Mouse (Mus musculus): ENCODE measurements around the gene Gm3409. TPM values are rescaled to one million over a fixed set of nuclear protein-coding genes. Genes with fewer than 3 reads are reported as not detected.
"Not testable (repeated sequence)": the region's sequence is repeated elsewhere in the genome, so short reads cannot be mapped to it uniquely, and the experiment has no call there.

Gene Gm3409
- total RNA-seq (2021): not detected
- long read RNA-seq, experiment 1: 0 reads
- long read RNA-seq, experiment 2: 0 reads

GRCm38 (mm10) chr5:146537347-146537746, at the start of gene Gm3409:
TSS of gene Gm3409 (plus strand) at chr5:146537647.
- DNase-seq (ENCODE audit: low spot score in 2 of 2): not testable (repeated sequence)

GRCm38 (mm10) chr5:146488959-146489358, 48.5 kb upstream of the Gm3409 start:
- DNase-seq (ENCODE audit: low spot score in 2 of 2): not testable (repeated sequence)

GRCm38 (mm10) chr5:146491063-146491462, 46.4 kb upstream of the Gm3409 start, which contains the start of gene Gm6370:
TSS of gene Gm6370 (plus strand) at chr5:146491363.
- DNase-seq (ENCODE audit: low spot score in 2 of 2): not testable (repeated sequence)

- DNase-seq (ENCODE audit: low spot score in 2 of 2): not testable (repeated sequence)
Observed at GRCm38 (mm10) chr5:146502099-146502498, 35.3 kb upstream of the Gm3409 start, which contains the start of gene 4930449I24Rik. TSS of gene 4930449I24Rik (plus strand) at chr5:146502399.

- not testable (repeated sequence) for DNase-seq (ENCODE audit: low spot score in 2 of 2)
Observed at GRCm38 (mm10) chr5:146513823-146514222, 23.6 kb upstream of the Gm3409 start, which contains the start of gene Gm3402. TSS of gene Gm3402 (plus strand) at chr5:146514123.

- DNase-seq (ENCODE audit: low spot score in 2 of 2): not testable (repeated sequence)
Observed at GRCm38 (mm10) chr5:146525501-146525900, 11.9 kb upstream of the Gm3409 start, which contains the start of gene Gm3404. TSS of gene Gm3404 (plus strand) at chr5:146525801.

- not testable (repeated sequence) for DNase-seq (ENCODE audit: low spot score in 2 of 2)
Observed at GRCm38 (mm10) chr5:146555836-146556235, 18.4 kb downstream of the Gm3409 start, which contains the start of gene Gm3415. TSS of gene Gm3415 (plus strand) at chr5:146556136.

GRCm38 (mm10) chr5:146564259-146564658, 26.8 kb downstream of the Gm3409 start:
- no peak for DNase-seq (ENCODE audit: low spot score in 2 of 2)

GRCm38 (mm10) chr5:146567054-146567453, 29.6 kb downstream of the Gm3409 start:
- no peak for DNase-seq (ENCODE audit: low spot score in 2 of 2)

- DNase-seq (ENCODE audit: low spot score in 2 of 2): not testable (repeated sequence)
Observed at GRCm38 (mm10) chr5:146570179-146570578, 32.7 kb downstream of the Gm3409 start.

GRCm38 (mm10) chr5:146571830-146572734, 34.6 kb downstream of the Gm3409 start:
- not testable (repeated sequence) for DNase-seq (ENCODE audit: low spot score in 2 of 2)

GRCm38 (mm10) chr5:146572735-146573042, 35.2 kb downstream of the Gm3409 start:
- not testable (repeated sequence) for DNase-seq (ENCODE audit: low spot score in 2 of 2)

GRCm38 (mm10) chr5:146576668-146577067, 39.2 kb downstream of the Gm3409 start:
- DNase-seq (ENCODE audit: low spot score in 2 of 2): no peak

- no peak for DNase-seq (ENCODE audit: low spot score in 2 of 2)
Observed at GRCm38 (mm10) chr5:146584156-146584477, 46.7 kb downstream of the Gm3409 start.

GRCm38 (mm10) chr5:146584478-146585306, 47.2 kb downstream of the Gm3409 start, which contains the start of gene Gpr12:
TSS of gene Gpr12 (minus strand) at chr5:146585239.
- DNase-seq (ENCODE audit: low spot score in 2 of 2): no peak

- DNase-seq (ENCODE audit: low spot score in 2 of 2): no peak
Observed at GRCm38 (mm10) chr5:146585307-146585651, 47.8 kb downstream of the Gm3409 start.

- DNase-seq (ENCODE audit: low spot score in 2 of 2): no peak
Observed at GRCm38 (mm10) chr5:146586357-146587070, 49.1 kb downstream of the Gm3409 start.

Data from adrenal gland, postnatal 4 days (tissue).